Mouse (Mus musculus) left cerebral cortex, postnatal 25 days (tissue): Measurements from ENCODE around the gene Doc2a. TPM values are rescaled to one million over a fixed set of nuclear protein-coding genes. Genes with fewer than 3 reads are reported as not detected.

Experiments used
- total RNA-seq, 2 experiments: library from RNA; stranded (reverse); gene quantifications; 2 replicates each; pipeline ENCODE4 v1.2.3; 2021

Gene Doc2a
- total RNA-seq, 2 experiments from 2014 or later = 47.8 to 57.6 TPM

Other genes starting within 250 kb of the Doc2a start
- gene Nupr1, start 216.6 kb upstream of the Doc2a start, total RNA-seq = 10 to 100 TPM; 15.7 to 22.1 TPM
- 10 to 100 TPM; 31.1 to 35.4 TPM for gene Sgf29, start 198.1 kb upstream of the Doc2a start, total RNA-seq
- gene Sult1a1, start 171.0 kb upstream of the Doc2a start, total RNA-seq = 10 to 100 TPM; 11.7 to 19.3 TPM
- 100 to 1,000 TPM in 1 of 2 experiments, 10 to 100 TPM in 1; 92.0 to 102 TPM for gene Bola2, start 152.0 kb upstream of the Doc2a start, total RNA-seq
- gene Slx1b, start 151.6 kb upstream of the Doc2a start, total RNA-seq = 10 to 100 TPM; 14.4 to 17.0 TPM
- 100 to 1,000 TPM; 163 to 167 TPM for gene Coro1a, start 139.6 kb upstream of the Doc2a start, total RNA-seq
- 100 to 1,000 TPM; 148 to 165 TPM for gene Mapk3, start 87.8 kb upstream of the Doc2a start, total RNA-seq
- gene Gdpd3, start 81.1 kb upstream of the Doc2a start, total RNA-seq = 1 to 10 TPM; 1.8 to 2.1 TPM
- 100 to 1,000 TPM; 311 to 316 TPM for gene Ypel3, start 70.5 kb upstream of the Doc2a start, total RNA-seq
- gene Tbx6, start 65.9 kb upstream of the Doc2a start, total RNA-seq = under 1 TPM in 1 of 2 experiments, not detected in 1; 0.87 TPM
- 10 to 100 TPM; 48.1 to 51.3 TPM for gene Ppp4c, start 54.9 kb upstream of the Doc2a start, total RNA-seq
- gene Fam57b, start 49.7 kb upstream of the Doc2a start, total RNA-seq = 10 to 100 TPM; 84.6 to 91.9 TPM
- gene 4930451I11Rik, start 15.8 kb upstream of the Doc2a start, total RNA-seq = not detected
- gene Hirip3, start 14.6 kb downstream of the Doc2a start, total RNA-seq = 10 to 100 TPM; 25.5 to 35.0 TPM
- 10 to 100 TPM; 44.9 to 49.9 TPM for gene Ino80e, start 15.0 kb downstream of the Doc2a start, total RNA-seq
- 100 to 1,000 TPM; 149 to 154 TPM for gene Taok2, start 37.3 kb downstream of the Doc2a start, total RNA-seq
- 10 to 100 TPM; 20.2 to 22.3 TPM for gene Tmem219, start 75.5 kb downstream of the Doc2a start, total RNA-seq
- 100 to 1,000 TPM; 139 TPM for gene Kctd13, start 81.5 kb downstream of the Doc2a start, total RNA-seq
- 10 to 100 TPM; 44.2 to 50.3 TPM for gene Asphd1, start 102.2 kb downstream of the Doc2a start, total RNA-seq
- gene Sez6l2, start 103.1 kb downstream of the Doc2a start, total RNA-seq = 100 to 1,000 TPM; 400 to 404 TPM
- gene Cdipt, start 128.5 kb downstream of the Doc2a start, total RNA-seq = 100 to 1,000 TPM; 194 to 197 TPM
- gene Cdiptos, start 128.7 kb downstream of the Doc2a start, total RNA-seq = not detected
- 1 to 10 TPM; 5.2 to 6.7 TPM for gene Mvp, start 167.2 kb downstream of the Doc2a start, total RNA-seq
- 1 to 10 TPM in 1 of 2 experiments, under 1 TPM in 1; 0.66 to 2.3 TPM for gene Pagr1b, start 169.1 kb downstream of the Doc2a start, total RNA-seq
- gene Pagr1a, start 169.9 kb downstream of the Doc2a start, total RNA-seq = 10 to 100 TPM; 22.5 to 23.9 TPM
- 10 to 100 TPM; 39.2 to 43.8 TPM for gene Gm42742, start 173.7 kb downstream of the Doc2a start, total RNA-seq
- gene Prrt2, start 173.8 kb downstream of the Doc2a start, total RNA-seq = 100 to 1,000 TPM; 191 to 195 TPM
- gene Maz, start 179.6 kb downstream of the Doc2a start, total RNA-seq = 100 to 1,000 TPM; 241 to 243 TPM
- gene Kif22, start 195.1 kb downstream of the Doc2a start, total RNA-seq = 1 to 10 TPM; 5.0 to 5.7 TPM
- not detected for gene Zg16, start 239.9 kb downstream of the Doc2a start, total RNA-seq
- gene AI467606, start 243.9 kb downstream of the Doc2a start, total RNA-seq = 1 to 10 TPM; 1.2 to 1.4 TPM